Mouse (Mus musculus) large intestine, adult 2 months (tissue): ENCODE measurements at regions not wholly inside any gene's neighbourhood (a gene's known extent, or its start where the extent isn't known, plus 50 kb on each side); places are given as distances from the start of the nearest gene placed in this dataset.
A peak's percentile ranks its signal among the peaks of the same experiment; 100 is the strongest.

Source experiments
- DNase-seq: peaks from one replicate; pipeline ENCODE4 v3.0.0-alpha.2; 2012; ENCODE audit warnings: low read depth, low spot score
- WGBS: fragments of 180-500 bp; shearing (Covaris S2); methylation state at CpG from one replicate; pipeline ENCODE4 v1.1.7; 2018; 5-methylcytosine and 5-hydroxymethylcytosine counted together

- 17% methylated on average over 8 of the region's 8 CpGs for WGBS
- no peak for DNase-seq
Observed at GRCm38 (mm10) chr10:37260791-37261488, 122.2 kb upstream of the Marcks start.

GRCm38 (mm10) chr10:37259186-37259585 lies 120.5 kb upstream of the Marcks start:
- WGBS = 91% methylated on average over 3 of the region's 3 CpGs
- no peak for DNase-seq

- 70% methylated on average over 6 of the region's 6 CpGs for WGBS
- no peak for DNase-seq
Observed at GRCm38 (mm10) chr10:37257544-37257943, 118.8 kb upstream of the Marcks start.

- no peak for DNase-seq
- 82% methylated on average over 6 of the region's 6 CpGs for WGBS
Observed at GRCm38 (mm10) chr10:37250934-37251521, 112.3 kb upstream of the Marcks start.

GRCm38 (mm10) chr10:37250157-37250556 lies 111.4 kb upstream of the Marcks start:
- WGBS = 55% methylated on average over 2 of the region's 2 CpGs
- no peak for DNase-seq

GRCm38 (mm10) chr10:37249511-37249910 lies 110.8 kb upstream of the Marcks start:
- no peak for DNase-seq
- WGBS = 85% methylated on average over 4 of the region's 4 CpGs

GRCm38 (mm10) chr10:37247121-37247520 lies 108.4 kb upstream of the Marcks start:
- DNase-seq = no peak

- no peak for DNase-seq
- 83% methylated on average over 2 of the region's 2 CpGs for WGBS
Observed at GRCm38 (mm10) chr10:37243136-37243535, 104.4 kb upstream of the Marcks start.

GRCm38 (mm10) chr10:37241821-37242263 lies 103.1 kb upstream of the Marcks start:
- 72% methylated on average over 4 of the region's 4 CpGs for WGBS

GRCm38 (mm10) chr10:37240634-37241033 lies 101.9 kb upstream of the Marcks start:
- WGBS = 43% methylated on average over 4 of the region's 4 CpGs
- no peak for DNase-seq

More at GRCm38 (mm10) chr10:37241821-37242263, 103.1 kb upstream of the Marcks start:
- no peak for DNase-seq

- DNase-seq = no peak
- 79% methylated on average over 3 of the region's 3 CpGs for WGBS
Observed at GRCm38 (mm10) chr10:37240201-37240600, 101.5 kb upstream of the Marcks start.

- no peak for DNase-seq
- 71% methylated on average over 4 of the region's 4 CpGs for WGBS
Observed at GRCm38 (mm10) chr10:37236001-37236822, 97.5 kb upstream of the Marcks start.

- 34% methylated on average over 11 of the region's 12 CpGs for WGBS
- DNase-seq = no peak
Observed at GRCm38 (mm10) chr10:37231936-37232556, 93.3 kb upstream of the Marcks start.

- 94% methylated on average over 6 of the region's 6 CpGs for WGBS
- DNase-seq = no peak
Observed at GRCm38 (mm10) chr10:37231159-37231558, 92.4 kb upstream of the Marcks start.

- 76% methylated on average over 3 of the region's 3 CpGs for WGBS
- DNase-seq = no peak
Observed at GRCm38 (mm10) chr10:37227889-37228288, 89.2 kb upstream of the Marcks start.

- no peak for DNase-seq
- 76% methylated on average over 6 of the region's 6 CpGs for WGBS
Observed at GRCm38 (mm10) chr10:37221730-37222129, 83.0 kb upstream of the Marcks start.

- 54% methylated on average over 3 of the region's 3 CpGs for WGBS
- DNase-seq = no peak
Observed at GRCm38 (mm10) chr10:37220434-37220833, 81.7 kb upstream of the Marcks start.

GRCm38 (mm10) chr10:37219936-37220335 lies 81.2 kb upstream of the Marcks start:
- no peak for DNase-seq
- 59% methylated on average over 4 of the region's 4 CpGs for WGBS

GRCm38 (mm10) chr10:37219381-37219780 lies 80.7 kb upstream of the Marcks start:
- 93% methylated on average over 1 of the region's 1 CpGs for WGBS
- DNase-seq = no peak

- peak; percentile 50 for DNase-seq
- 38% methylated on average over 5 of the region's 5 CpGs for WGBS
Observed at GRCm38 (mm10) chr10:37214656-37215055, 75.9 kb upstream of the Marcks start.
